Mouse (Mus musculus) ES-Bruce4 (cell line): ENCODE results near the gene Dab2ip. TPM values are rescaled to one million over a fixed set of nuclear protein-coding genes. Genes with fewer than 3 reads are reported as not detected.

Experiments
- H3K27ac ChIP-seq: 2 replicates; pipeline ENCODE4 v1.5.1; 2012; ENCODE audit warnings: low read length, inconsistent platforms; ENCODE audit not compliant: insufficient read depth
- H3K27me3 ChIP-seq: 2 replicates; pipeline ENCODE4 v1.6.1; 2012; ENCODE audit warnings: mild to moderate bottlenecking, low read length, inconsistent platforms; ENCODE audit not compliant: control insufficient read depth, poor library complexity, insufficient read depth, severe bottlenecking
- H3K36me3 ChIP-seq: 2 replicates; pipeline ENCODE4 v1.6.1; 2012; ENCODE audit warnings: inconsistent platforms, mild to moderate bottlenecking, low read length, moderate library complexity; ENCODE audit not compliant: control insufficient read depth, poor library complexity, insufficient read depth, severe bottlenecking
- H3K4me1 ChIP-seq: one replicate; pipeline ENCODE4 v1.8.1; 2011; ENCODE audit warnings: low read length; ENCODE audit not compliant: control insufficient read depth, insufficient read depth
- H3K4me3 ChIP-seq: 2 replicates; pipeline ENCODE4 v1.5.1; 2011; ENCODE audit warnings: low read depth, mild to moderate bottlenecking, low read length
- H3K9ac ChIP-seq: 2 replicates; pipeline ENCODE4 v1.6.1; 2012; ENCODE audit warnings: low read depth, mild to moderate bottlenecking, inconsistent platforms; ENCODE audit not compliant: poor library complexity, severe bottlenecking
- H3K9me3 ChIP-seq: replicated peaks from 2 replicates; pipeline ENCODE4 v1.6.1; 2012; ENCODE audit warnings: mild to moderate bottlenecking, low read length, inconsistent platforms; ENCODE audit not compliant: control insufficient read depth, poor library complexity, insufficient read depth, severe bottlenecking
- CTCF ChIP-seq: IDR thresholded peaks from one replicate; pipeline ENCODE4 v1.8.1; 2011; ENCODE audit warnings: low read depth, low read length
- EP300 ChIP-seq: IDR thresholded peaks from 2 replicates; pipeline ENCODE4 v1.6.1; 2011; ENCODE audit warnings: low read depth, low read length; ENCODE audit not compliant: insufficient read depth
- POLR2A ChIP-seq: IDR thresholded peaks from one replicate; pipeline ENCODE4 v1.8.1; 2011; ENCODE audit warnings: low read length; ENCODE audit not compliant: insufficient read depth
- polyA plus RNA-seq: library from polyadenylated mRNA; stranded (reverse); fragments of >200 nt; gene quantifications from 2 replicates; pipeline ENCODE4 v1.2.4, GENCODE M21; 2011; ENCODE audit warnings: low read depth; ENCODE audit not compliant: missing spikeins, insufficient read depth, insufficient read length

The Dab2ip gene
- polyA plus RNA-seq, 1 experiment = 29.4 TPM

DNA sequence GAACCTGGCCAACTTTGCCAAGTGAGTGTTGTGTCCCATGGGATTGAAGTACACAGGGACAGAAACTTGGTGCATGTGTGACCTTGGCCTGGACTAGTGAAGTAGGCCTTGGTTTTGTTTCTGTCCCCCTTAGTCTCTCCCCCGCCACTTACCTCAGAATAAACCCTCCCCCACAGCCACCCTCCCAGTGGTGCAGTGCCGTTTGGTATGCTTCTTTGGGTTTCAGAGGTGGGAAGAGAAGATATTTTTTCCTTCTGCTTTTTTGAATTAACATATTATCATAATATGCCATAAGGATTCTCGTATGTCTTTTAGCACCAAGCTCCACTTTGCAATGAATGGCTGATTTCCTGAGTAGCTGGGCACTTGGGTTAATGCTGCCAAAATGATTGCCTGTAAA, 157.4 kb downstream of the Dab2ip start:
- TF ChIP-seq CTCF = no peak
- TF ChIP-seq POLR2A = no peak
- no peak for TF ChIP-seq EP300
- Histone ChIP-seq H3K4me3 (no peak overlapping the region), H3K27me3 (no peaks in the 10 kb centered on the region), H3K9me3 (no peaks in the 10 kb centered on the region), H3K9ac (no peak overlapping the region), H3K27ac (no peak overlapping the region), H3K4me1 (no peaks in the 10 kb centered on the region), H3K36me3 (peaks cover 4% of the 10 kb centered on the region; the same call in 1 of the 2 replicates)

DNA sequence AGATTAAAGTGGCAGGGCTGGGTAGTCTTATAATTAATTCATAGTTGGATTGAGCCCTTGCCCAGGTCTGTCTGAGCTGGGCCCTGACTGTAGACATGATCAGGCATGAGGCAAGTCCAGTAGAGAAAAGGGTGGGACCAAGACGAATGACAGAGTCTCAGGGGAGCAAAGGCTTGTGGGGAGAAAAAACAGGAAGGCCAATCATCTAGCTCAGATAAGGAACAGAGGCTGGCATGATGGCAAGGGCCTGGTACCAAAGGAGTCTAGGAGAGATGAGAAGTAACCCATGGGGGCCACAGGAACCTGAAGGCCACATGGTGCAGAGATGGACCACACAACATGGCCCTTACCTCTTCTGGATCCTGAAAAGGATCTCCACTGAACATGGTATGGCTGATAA, 158.1 kb downstream of the Dab2ip start:
- no peak overlapping the region for H3K27ac ChIP-seq
- TF ChIP-seq EP300 = no peak
- TF ChIP-seq CTCF = no peak
- TF ChIP-seq POLR2A = no peak
- no peak overlapping the region for H3K9ac ChIP-seq
- H3K36me3 ChIP-seq = peaks cover 4% of the 10 kb centered on the region; the same call in 1 of the 2 replicates
- H3K4me1 ChIP-seq = no peaks in the 10 kb centered on the region
- no peaks in the 10 kb centered on the region for H3K9me3 ChIP-seq
- H3K4me3 ChIP-seq = no peak overlapping the region
- no peaks in the 10 kb centered on the region for H3K27me3 ChIP-seq

DNA sequence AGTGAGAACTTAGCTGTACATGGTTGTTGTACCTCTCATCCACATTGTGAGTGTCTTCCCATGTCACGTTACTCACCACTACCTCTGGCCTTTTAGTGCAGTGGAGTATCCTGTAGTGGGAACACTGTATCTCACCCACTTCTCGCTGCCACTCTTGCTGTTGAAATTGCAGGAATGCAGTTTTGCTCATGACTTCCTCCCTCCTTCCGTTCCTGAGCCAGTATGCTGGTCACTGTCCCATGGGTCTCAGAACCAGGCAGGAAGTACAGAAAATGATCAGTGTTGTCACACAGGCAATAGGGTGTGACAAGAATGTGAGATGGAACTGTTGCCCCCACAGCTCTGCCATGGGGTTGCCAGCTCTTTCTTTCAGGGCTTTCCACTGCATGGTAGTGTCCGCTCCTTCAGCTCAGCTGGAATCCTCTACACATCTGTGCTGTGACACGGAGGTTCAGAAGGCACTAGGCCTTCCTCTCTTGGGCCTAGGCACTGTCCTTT, 160.0 kb downstream of the Dab2ip start:
- Histone ChIP-seq H3K27me3 (no peaks in the 10 kb centered on the region), H3K36me3 (peaks cover 5% of the 10 kb centered on the region; the same call in 1 of the 2 replicates), H3K9ac (no peak overlapping the region), H3K9me3 (no peaks in the 10 kb centered on the region), H3K4me1 (no peaks in the 10 kb centered on the region), H3K27ac (no peak overlapping the region), H3K4me3 (no peak overlapping the region)
- no peak for TF ChIP-seq POLR2A
- TF ChIP-seq EP300 = no peak
- no peak for TF ChIP-seq CTCF

DNA sequence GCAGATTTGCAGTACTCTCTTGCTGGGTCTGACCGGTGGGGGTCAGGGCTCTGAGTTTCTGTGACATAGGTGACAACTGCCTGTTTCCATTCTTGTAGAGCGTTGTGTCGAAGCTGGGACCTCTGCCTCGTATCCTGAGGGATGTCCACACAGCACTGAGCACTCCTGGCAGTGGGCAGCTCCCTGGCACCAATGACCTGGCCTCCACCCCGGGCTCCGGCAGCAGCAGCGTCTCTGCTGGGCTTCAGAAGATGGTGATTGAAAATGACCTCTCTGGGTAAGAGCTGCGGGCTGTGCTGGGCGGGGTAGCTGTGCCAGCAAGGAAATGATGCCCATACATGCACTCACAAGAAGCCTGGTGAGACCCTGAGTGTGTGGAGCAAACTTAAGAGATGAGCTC, 160.6 kb downstream of the Dab2ip start:
- TF ChIP-seq EP300 (no peak), CTCF (no peak), POLR2A (no peak)
- Histone ChIP-seq H3K36me3 (peaks cover 6% of the 10 kb centered on the region; the same call in 1 of the 2 replicates), H3K27ac (no peak overlapping the region), H3K4me3 (no peak overlapping the region), H3K27me3 (no peaks in the 10 kb centered on the region), H3K9ac (no peak overlapping the region), H3K4me1 (no peaks in the 10 kb centered on the region), H3K9me3 (no peaks in the 10 kb centered on the region)

DNA sequence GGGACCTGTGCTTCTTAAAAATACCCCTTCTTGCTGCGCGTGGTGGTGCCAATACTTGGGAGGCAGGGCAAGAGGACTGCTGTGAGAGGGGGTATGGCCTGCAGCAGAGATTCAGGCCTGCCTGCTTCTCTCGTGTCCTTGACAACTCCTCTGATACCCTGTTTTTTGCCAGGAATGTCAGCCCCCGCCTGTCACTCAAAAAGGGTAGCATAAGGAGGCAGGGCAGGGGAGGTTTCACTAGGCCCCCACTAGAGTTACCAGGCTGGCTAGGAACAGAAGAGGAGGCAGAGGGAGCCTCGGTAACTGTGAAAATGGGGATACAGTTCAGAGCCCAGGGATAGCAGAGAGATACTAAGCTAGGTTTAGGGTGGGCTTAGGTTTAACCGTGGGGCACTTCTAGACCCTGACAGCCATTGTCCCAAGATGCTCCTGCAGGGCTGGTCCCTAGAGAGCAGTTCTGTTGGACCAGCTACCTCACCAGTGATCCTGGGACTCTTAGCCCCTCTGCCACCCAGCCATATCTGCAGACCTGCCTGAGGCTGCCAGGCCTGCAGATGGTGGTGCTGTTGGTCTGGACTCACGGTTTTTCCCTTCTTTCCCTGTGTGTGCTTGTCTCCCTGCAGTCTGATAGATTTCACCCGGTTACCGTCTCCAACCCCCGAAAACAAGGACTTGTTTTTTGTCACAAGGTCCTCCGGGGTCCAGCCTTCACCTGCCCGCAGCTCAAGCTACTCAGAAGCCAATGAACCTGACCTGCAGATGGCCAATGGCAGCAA, 161.4 kb downstream of the Dab2ip start:
- TF ChIP-seq POLR2A = no peak
- TF ChIP-seq CTCF = no peak
- TF ChIP-seq EP300 = no peak
- no peak overlapping the region for H3K4me3 ChIP-seq
- no peaks in the 10 kb centered on the region for H3K4me1 ChIP-seq
- H3K27ac ChIP-seq = no peak overlapping the region
- H3K9me3 ChIP-seq = no peaks in the 10 kb centered on the region
- peaks cover 6% of the 10 kb centered on the region; the same call in 1 of the 2 replicates for H3K36me3 ChIP-seq
- H3K27me3 ChIP-seq = no peaks in the 10 kb centered on the region
- H3K9ac ChIP-seq = no peak overlapping the region

DNA sequence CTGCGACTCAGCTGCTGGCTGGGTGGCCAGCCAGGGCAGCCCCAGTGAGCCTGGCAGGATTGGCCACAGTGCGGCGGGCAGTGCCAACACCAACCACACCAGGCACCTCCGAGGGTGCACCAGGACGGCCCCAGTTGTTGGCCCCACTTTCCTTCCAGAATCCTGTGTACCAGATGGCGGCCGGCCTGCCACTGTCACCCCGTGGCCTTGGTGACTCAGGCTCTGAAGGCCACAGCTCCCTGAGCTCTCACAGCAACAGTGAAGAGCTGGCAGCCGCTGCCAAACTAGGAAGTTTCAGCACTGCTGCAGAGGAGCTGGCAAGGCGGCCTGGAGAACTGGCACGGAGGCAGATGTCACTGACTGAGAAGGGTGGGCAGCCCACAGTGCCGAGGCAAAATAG, 162.0 kb downstream of the Dab2ip start:
- Histone ChIP-seq H3K9me3 (no peaks in the 10 kb centered on the region), H3K4me3 (no peak overlapping the region), H3K36me3 (peaks cover 6% of the 10 kb centered on the region; the same call in 1 of the 2 replicates), H3K9ac (no peak overlapping the region), H3K27me3 (no peaks in the 10 kb centered on the region), H3K27ac (no peak overlapping the region), H3K4me1 (no peaks in the 10 kb centered on the region)
- TF ChIP-seq CTCF = no peak
- TF ChIP-seq EP300 = no peak
- TF ChIP-seq POLR2A = no peak
